Mouse (Mus musculus) retina, adult 2 months (tissue): Measurements from ENCODE around the gene Hoxb1.

Experiments
- DNase-seq: peaks from one replicate; pipeline ENCODE4 v3.0.0-alpha.2; 2012; ENCODE audit warnings: low read depth, low spot score

Hoxb1 gene

DNA sequence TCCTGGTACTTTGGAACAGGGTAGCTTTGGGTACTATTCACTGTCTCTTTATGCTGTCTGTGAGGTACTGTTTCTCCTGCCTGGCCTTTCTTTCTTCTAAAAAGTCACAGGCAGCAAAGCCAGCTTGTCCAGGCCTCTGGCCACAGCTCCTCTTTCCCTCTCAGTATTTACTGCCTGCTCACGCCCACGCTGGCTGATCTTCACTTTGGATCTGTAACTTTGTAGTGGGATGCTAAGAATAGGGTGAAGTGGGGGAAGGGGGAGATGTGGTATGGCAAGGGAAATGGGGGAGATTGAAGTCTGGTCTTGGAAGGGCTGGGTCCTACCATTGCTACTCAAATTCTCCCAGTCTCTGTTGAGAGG, 31.6 kb upstream of the Hoxb1 start:
- no peak for DNase-seq

DNA sequence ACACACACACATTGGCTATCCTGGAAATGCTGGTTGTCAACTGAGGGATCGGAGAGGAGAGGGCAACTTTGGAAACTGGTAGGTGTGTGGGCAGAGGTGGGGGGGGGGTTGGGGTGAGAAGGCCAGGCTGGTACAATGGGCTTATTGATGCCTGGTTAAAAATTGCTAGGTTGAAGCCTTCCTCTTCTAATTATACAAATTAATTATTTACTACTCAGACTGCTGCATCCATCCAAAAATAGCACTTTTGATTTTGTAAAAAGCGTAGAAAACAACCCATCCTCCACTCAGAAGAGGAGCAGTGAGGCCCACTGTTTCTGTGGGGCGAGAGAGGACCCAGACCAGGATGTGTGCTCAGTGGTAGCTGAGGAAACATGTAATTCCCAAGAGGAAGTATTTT, 30.6 kb upstream of the Hoxb1 start:
- no peak for DNase-seq

DNA sequence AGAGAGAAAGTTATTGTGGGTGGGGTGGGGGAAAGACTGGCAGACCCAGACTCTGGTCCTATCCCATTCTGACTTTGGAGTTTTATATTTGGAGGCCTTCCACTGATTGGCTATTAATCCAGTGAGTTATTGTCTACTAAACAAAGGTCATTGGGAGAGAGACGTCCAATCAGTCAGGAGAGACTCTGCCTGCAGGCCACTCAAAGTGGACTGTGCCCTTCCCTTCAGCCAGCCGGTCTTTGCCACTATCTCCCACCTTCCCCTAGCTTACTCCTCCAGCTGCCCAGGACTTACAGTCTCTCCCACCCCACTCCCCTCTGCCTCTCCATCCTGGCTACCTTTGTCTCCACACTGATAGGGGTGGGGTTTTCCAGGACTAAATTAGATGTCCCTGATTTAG, 29.0 kb upstream of the Hoxb1 start:
- DNase-seq, result no peak

DNA sequence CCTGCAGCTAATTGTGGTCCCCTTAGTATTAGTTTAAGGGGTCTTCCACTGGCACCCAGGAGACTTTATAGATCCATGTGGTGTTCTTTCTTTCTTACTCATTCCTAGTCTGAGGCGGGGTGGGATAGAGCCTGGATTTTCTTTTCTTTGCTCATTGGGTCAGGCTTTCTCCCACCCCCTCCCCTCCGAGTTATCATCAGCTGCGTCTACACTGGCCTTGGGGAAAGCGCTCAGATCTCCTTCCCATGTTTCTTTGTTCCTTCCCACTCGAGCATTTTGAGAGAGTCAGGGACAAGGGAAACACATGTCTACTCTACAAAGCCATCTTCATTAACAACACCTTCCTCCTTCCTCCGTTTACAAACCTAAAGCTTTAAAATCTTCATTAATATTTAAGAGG, 28.5 kb upstream of the Hoxb1 start:
- no peak for DNase-seq

DNA sequence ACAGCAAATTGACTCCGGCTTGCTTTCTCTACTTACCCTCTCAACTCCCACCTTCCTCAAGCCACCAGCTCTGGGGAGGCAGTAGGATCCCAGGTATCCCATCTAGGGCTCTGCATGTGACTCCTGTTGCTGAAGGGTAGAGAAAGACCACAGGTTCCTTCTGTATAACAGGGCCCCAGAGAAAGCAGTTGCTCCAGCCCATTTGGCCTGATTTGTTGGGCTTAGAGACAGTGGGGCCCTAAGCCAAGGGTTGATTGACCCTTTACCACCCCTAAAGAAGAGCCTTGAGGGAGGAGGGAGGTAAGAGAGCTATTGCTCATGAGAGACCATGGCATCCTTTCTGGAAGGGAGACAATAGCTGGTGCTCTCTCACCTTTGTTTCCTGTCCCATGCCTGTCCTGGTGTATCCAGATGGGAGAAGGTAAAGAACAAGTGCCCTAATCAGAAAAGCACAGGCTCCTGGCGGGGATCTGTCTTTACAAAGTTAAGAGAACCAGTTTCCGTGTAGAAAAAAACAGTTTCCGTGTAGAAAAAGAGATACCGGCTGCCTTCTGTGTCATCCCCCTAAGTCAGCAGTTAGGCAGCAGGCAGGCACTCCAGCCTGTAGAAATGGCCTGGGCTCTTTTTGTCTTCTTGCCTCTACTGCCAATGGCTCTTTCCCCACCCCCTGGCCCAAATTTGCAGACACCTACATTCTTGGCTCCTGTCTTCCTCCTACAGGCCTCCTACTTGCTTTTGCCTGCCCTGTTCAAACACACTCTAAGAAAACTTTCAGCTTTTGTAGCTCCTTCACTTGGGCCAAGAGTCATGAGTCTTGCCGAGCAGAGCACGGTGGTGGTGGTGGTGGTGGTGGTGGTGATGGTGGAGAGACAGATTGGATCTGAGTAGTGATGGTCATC, 26.3 kb upstream of the Hoxb1 start:
- DNase-seq, result no peak

DNA sequence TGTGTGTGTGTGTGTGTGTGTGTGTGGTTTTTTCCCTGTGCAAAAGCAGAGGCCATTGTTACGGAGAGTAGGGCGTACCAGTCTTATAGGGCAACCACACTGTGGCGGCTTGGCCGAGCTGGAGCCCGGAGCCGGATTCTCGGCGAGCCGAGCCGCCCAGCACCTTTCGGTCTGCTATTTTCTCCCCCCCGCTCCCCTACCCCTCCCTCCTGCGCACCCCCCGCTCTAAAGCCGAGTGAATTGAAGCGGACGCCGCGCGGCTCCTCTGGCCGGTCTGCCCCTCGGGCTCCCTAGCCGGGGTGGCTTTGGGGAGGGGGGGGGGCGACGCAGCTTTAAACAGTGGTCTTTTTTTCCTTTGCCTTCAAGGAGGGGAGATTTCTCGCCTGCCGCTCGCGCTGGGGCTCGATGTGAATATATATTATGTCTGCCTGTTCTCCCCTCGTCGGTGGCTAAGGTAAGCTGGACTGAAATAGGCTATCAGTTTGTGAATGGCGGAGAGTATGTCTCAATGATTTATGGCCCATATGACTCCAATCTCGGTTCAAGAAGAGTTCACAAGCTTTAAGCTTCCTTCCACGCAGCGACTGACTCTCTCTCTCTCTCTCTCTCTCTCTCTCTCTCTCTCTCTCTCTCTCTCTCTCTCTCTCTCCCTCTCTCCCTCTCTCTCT, 24.7 kb upstream of the Hoxb1 start:
- DNase-seq, result no peak

DNA sequence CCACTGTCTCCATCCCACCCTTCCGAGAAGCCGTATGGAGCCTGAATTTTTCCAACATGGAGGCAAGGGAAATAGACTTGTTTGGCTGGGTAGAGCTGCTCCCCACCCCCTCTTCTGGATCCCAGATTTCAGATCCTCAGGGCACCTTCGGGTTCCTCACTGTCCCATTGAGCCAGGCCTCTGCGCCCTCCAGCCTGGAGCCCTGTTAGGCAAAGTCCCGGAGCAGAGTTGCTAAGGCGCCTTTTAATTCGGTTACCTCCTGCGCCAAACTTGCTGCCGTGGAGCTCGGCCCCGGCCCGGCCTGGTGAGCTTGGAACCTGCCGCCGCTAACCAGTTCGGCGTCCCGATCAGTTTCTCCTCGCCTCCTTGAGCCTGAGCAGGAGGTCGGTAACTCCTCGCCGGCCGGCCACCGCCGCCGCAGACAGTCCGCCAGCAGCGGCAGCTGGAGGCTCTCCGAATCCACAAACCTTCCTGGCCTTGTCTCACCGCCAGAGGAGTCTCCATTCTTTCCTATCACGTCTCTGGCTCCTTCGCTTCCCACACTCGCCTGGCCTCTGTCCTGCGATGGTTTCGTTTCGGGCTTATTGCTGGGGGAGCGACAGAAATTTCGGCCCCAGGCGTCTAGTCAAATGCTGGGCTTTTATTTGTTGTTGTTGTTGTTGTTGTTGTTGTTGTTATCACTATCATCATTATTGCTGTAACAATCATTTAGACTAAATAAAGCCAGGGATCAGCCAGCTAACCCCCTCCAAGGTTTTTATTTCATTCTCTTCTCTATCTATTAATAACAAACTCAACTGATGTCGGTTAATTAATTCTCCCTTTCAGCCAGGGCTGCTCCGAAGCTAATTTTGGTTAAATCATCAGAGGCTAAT, 23.6 kb upstream of the Hoxb1 start:
- DNase-seq, result no peak

DNA sequence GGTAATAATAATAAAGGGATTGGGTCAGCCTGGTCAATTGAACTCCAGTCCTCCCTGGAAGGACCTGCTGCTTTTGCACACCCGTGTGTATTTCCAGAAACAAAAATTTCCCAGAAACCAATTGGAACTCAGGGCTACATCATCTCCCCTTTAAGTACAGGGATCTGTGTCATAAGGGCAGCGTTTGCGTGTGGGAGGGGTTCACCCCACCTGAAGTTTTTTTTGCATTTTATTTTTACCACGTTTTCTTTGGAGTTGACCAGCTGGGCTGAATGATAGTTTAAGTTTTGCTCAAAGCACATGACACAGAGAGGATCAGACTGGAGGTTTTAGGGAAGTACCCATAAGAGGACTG, 23.0 kb upstream of the Hoxb1 start:
- DNase-seq, result no peak

DNA sequence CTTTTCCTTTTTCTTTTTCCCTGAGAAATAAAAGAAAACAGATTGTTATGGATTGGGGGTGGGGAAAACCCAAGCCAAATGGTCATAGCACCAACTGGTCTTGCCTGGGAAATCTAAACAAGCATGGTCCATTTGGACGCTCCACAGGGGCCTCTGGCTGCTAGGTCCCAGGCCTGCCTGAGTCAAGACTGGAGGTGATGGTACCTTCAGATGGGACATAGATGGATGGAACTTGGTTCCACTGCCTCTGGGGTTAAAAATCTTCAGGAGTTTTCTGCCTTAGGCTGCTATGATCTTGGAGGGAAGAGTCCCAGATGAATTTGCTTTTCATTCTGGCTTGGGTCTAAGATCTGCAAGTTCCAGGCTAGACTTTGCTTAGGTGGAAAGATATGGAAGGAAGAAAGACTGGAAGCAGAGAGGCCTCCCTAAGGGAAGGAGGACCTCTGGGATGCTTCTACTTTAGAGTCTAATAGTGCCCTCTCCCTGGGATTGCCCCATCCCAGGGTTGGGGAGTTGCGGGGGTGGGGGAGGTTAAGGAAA, 22.3 kb upstream of the Hoxb1 start:
- no peak for DNase-seq

DNA sequence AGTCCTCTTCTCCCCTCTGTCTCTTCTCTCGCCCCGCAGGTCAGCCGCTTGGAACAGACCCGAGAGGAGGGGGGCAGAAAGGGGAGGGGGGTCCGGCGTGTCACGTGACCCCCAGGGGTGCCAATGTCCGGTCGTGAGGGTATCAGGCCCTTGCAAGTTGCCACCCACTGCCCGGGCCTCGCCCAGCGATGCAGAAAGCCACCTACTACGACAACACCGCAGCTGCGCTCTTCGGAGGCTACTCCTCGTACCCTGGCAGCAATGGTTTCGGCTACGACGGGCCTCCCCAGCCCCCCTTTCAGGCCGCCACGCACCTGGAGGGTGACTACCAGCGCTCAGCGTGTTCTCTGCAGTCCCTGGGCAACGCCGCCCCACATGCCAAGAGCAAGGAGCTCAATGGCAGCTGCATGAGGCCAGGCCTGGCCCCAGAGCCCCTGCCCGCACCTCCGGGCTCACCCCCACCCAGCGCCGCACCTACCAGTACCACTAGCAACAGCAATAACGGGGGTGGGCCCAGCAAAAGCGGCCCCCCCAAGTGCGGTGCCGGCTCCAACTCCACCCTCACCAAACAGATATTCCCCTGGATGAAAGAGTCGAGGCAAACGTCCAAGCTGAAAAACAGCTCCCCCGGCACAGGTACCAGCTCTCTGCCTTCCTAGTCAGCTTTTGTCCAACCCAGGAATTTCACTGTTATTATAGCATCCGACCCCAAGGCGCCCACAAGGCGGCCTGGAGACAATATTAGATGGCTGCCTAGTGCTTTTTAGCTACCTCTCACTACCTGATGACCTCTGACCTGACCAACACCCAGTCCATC, 21.3 kb upstream of the Hoxb1 start:
- no peak for DNase-seq

DNA sequence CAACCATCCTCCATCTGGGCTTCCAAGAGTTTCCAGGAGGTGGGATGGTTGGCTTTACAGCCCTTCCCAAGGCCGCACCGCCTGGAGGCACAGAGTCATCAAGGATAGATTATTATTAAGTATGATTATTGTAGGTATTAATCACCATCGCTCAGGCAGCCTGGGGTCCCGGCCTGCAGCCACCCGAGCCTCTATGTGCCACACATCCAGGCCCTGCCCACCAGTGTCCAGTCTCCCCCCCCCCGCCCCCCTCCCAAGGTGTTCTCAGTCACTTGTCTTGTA, 20.7 kb upstream of the Hoxb1 start:
- DNase-seq, result no peak

DNA sequence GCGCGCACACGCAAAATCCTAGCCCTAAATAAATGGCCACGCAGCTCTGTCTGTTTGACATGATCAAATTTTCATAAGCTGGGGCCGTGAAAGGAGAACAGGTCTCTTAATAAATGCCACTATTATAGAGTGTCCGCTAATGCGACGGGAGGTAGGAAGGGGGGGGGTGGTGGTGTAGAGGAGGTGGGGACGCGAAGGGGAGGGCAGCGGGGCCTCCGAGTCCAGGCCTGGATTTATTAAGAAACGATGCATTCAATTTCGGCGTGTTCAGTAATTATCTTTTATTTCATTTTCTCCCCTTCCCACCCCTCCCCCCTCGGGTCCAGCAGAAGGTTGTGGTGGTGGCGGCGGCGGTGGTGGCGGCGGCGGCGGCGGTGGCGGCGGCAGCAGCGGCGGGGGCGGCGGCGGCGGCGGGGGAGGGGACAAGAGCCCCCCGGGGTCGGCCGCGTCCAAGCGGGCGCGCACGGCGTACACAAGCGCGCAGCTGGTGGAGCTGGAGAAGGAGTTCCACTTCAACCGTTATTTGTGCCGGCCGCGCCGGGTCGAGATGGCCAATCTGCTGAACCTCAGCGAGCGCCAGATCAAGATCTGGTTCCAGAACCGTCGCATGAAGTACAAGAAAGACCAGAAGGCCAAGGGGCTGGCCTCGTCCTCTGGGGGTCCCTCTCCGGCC, 20.2 kb upstream of the Hoxb1 start:
- DNase-seq, result no peak

DNA sequence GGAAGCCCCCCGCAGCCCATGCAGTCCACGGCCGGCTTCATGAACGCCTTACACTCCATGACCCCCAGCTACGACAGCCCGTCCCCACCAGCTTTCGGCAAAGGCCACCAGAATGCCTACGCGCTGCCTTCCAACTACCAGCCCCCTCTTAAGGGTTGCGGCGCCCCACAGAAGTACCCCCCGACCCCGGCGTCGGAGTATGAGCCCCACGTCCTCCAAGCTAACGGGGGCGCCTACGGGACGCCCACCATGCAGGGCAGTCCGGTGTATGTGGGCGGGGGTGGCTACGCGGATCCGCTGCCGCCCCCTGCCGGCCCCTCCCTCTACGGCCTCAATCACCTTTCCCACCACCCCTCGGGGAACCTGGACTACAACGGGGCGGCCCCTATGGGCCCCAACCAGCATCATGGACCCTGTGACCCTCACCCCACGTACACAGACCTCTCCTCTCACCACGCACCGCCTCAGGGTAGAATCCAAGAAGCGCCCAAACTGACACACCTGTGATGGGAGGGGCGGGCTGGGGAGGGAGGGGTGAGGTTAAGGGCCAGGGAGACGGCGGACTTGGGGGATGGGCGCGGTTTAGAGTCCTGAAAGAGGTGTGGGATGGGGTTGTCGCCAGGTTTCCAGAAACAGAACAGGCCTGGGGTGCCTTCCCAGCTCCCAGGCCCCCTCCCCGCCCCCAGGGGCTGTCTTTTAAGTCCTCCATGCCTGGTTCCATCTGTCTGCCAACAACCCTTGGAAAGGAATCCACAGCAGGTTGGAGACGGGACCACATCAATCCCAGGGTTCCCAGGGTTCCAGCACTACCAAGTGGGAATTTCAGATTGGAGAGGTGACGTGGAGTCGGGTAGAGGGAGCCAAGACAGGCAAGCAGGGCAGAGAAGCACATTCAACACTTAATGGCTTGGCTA, 19.4 kb upstream of the Hoxb1 start:
- DNase-seq, result no peak

DNA sequence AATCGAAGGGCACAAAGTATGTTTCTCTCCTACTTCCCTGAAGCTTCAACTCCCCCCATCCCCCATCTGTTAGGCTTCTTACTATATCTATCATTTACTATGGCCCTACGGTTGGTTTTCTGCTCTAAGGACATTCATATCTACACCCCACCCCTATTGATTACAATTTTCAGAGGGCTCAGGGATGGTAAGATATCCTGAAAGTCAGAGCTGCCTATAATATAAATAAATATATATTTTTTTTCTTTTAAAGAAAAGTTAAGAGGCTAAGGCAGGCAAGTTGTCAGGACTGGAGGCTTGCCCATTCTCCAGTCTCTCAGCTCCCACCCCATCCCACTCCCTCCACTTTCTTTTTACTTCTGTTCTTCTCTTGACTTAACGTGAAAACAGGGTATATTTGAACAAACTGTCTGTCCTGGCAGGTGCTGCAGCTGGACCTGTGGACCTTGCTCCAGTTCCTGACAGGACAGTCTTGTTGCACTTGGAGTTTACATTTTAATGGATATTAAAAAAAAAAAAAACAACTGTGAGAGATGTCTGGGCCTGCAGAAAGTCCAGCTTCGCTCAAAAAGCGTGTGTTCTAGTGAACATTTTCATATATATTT, 18.5 kb upstream of the Hoxb1 start:
- DNase-seq, result no peak

DNA sequence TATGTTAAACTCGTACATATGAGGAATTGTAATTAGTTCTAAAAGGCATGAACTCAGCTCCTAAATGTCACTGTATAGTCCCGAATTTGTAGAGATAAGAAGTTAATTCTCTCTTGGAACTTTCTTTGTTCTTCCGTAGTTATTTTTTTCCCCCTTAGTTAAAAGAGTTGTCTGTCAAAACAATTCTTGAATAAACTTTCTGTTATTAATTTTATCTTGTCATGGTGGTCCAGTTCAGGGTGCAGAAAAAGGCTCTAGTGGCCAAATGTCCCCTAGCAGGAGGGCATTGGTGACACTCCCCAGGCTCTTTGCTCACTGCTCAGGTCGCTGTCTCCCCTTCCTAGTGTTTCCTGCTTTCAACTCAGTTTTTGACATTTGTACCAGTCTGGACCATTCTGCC, 17.8 kb upstream of the Hoxb1 start:
- DNase-seq, result no peak

DNA sequence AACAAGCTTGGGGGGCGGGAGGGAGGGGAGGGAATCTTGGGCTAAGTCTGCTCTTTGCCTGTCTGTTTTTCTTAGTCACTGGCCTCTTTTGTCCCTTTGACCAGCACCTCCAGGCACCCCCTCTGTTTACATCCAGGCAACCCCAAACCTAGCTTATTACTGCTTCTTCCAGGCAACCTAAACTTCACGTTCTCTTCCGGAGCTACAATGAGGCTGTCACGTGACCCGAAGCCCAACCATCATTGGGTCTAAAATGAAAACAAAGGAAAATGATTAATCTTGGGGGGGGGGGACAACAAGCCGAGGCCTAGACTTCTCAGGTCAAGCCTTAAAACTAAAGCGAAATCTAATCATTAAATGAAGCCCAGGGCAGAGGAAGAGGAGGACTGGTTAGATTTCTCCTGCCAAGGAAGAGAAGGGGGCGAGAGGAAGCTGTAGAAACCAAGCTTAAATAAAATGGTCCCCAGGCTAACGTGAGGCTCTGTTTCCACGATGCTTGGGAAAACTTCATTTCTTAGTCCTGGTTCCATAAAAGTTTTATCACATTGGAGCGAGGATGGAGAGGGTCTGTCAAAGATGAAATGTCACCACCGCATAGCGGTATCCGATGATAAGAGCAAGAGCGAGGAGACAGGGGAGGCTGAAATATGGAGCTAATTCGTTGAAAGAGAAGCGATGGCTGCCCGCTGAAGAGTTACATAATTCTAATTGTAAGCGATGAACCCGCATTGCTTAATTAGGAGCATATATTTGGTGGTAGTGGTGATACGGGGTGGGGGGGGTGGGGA, 17.2 kb upstream of the Hoxb1 start:
- no peak for DNase-seq

DNA sequence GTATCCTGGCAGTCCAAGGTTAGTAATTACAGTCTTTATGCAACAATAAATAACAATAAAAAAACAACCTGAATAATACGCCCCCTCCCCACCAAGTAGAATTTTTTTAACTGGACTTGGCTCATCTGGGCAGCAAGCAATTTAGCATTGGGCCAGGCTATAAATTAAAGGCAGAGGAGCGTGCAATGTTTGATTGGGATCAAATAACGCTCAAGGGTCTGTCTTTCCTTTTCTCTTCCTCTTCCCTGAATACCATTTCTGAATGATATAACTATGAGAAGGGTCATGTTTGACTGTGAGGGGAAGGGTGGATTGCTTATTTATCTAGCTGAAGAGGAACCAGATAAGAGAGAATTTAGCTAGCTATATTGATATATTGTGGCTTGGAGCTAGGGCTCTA, 16.6 kb upstream of the Hoxb1 start:
- DNase-seq, result no peak

DNA sequence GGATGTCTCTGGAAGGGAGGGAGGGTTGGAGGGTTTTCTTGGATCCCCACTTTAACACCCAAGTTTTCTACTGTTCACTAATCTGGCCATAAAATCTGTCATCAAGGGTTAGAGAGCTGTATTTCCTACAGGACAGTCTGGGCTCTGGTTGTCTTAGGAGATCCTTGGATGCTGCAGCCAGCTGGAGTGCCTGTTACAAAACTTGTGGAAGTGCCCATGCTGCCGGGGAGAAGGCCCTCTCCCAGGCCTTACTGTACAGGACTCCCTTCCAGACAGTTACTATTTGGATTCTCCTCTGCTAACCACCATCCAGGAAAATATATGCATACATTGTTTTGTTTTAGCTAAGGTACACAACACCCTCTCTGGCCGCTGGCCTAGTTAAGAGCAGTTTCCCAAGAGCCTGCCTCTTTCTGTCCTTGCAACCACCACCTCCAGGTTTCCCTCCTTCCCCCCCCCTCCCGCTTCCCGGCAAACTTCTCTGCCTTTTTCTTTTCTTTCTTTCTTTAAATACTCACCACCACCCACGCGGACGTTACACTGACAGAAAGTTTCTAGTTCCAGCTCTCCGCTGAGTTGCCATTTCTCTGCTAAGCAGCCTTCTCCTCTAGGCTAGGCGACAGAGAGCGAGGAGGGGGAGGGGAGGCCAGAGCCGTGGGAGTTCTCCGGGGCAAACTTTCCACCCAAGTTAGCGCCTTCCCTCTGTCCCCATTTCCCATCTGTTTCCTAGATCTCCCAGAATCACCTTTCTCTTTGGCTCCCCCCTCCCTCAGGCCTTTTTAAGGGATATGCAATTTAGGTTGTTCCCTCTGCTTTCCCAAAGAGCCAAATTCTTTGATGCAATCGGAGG, 15.8 kb upstream of the Hoxb1 start:
- DNase-seq, result no peak
